Mouse (Mus musculus): ENCODE measurements around the gene Ltc4s. TPM values are rescaled to one million over a fixed set of nuclear protein-coding genes. Genes with fewer than 3 reads are reported as not detected.

Ltc4s gene
- polyA plus RNA-seq, 1 experiment from 2014 or later = 8.5 TPM

GRCm38 (mm10) chr11:50197500-50197899, 40.9 kb downstream of the Ltc4s start:
- TF ChIP-seq CTCF (IDR thresholded peaks at IDR 0.05; ENCODE audit: low read depth) = no peak
- Histone ChIP-seq H3K9me3 (replicated peaks; ENCODE audit: low read length) (no peaks in the 10 kb centered on the region), H3K4me1 (replicated peaks; ENCODE audit: insufficient read depth, low read length) (no peaks in the 10 kb centered on the region), H3K4me3 (replicated peaks; ENCODE audit: low read depth, low read length) (no peak overlapping the region), H3K27ac (0 out of 2 replicates have a peak overlapping the region, but pooled peaks have one; percentile 3), H3K36me3 (ENCODE audit: insufficient read depth, low read length) (peaks cover 32% of the 10 kb centered on the region), H3K27me3 (ENCODE audit: insufficient read depth, low read length) (no peaks in the 10 kb centered on the region), H3K4me2 (ENCODE audit: low read length) (no peak overlapping the region), H3K9ac (ENCODE audit: low read depth, low read length) (no peak overlapping the region)
- no peak for DNase-seq (ENCODE audit: low spot score)
- WGBS = 88% methylated on average over 4 of the region's 4 CpGs
- 0 out of 2 replicates have a peak, but pooled peaks have one; percentile 9 for ATAC-seq (replicated peaks; ENCODE audit: low FRiP score, low read depth)

- Histone ChIP-seq H3K36me3 (ENCODE audit: insufficient read depth, low read length) (peaks cover 5% of the 10 kb centered on the region; the same call in 1 of the 2 replicates), H3K4me2 (ENCODE audit: low read length) (no peak overlapping the region), H3K27ac (no peak overlapping the region), H3K27me3 (ENCODE audit: insufficient read depth, low read length) (no peaks in the 10 kb centered on the region), H3K9me3 (replicated peaks; ENCODE audit: low read length) (no peaks in the 10 kb centered on the region), H3K4me1 (replicated peaks; ENCODE audit: insufficient read depth, low read length) (no peaks in the 10 kb centered on the region), H3K4me3 (replicated peaks; ENCODE audit: low read depth, low read length) (no peak overlapping the region), H3K9ac (ENCODE audit: low read depth, low read length) (no peak overlapping the region)
- no peak for DNase-seq (ENCODE audit: low spot score)
- no peak for TF ChIP-seq CTCF (IDR thresholded peaks at IDR 0.05; ENCODE audit: low read depth)
- 75% methylated on average over 4 of the region's 4 CpGs for WGBS
- no peak for ATAC-seq (replicated peaks; ENCODE audit: low FRiP score, low read depth)
These were observed 43.6 kb downstream of the Ltc4s start for GRCm38 (mm10) chr11:50194793-50195192.

GRCm38 (mm10) chr11:50194070-50194469, 44.3 kb downstream of the Ltc4s start:
- Histone ChIP-seq H3K4me3 (replicated peaks; ENCODE audit: low read depth, low read length) (no peak overlapping the region), H3K4me1 (replicated peaks; ENCODE audit: insufficient read depth, low read length) (no peaks in the 10 kb centered on the region), H3K4me2 (ENCODE audit: low read length) (no peak overlapping the region), H3K27ac (no peak overlapping the region), H3K27me3 (ENCODE audit: insufficient read depth, low read length) (no peaks in the 10 kb centered on the region), H3K36me3 (ENCODE audit: insufficient read depth, low read length) (no peaks in the 10 kb centered on the region), H3K9ac (ENCODE audit: low read depth, low read length) (no peak overlapping the region), H3K9me3 (replicated peaks; ENCODE audit: low read length) (no peaks in the 10 kb centered on the region)
- TF ChIP-seq CTCF (IDR thresholded peaks at IDR 0.05; ENCODE audit: low read depth) = no peak
- ATAC-seq (replicated peaks; ENCODE audit: low FRiP score, low read depth) = no peak
- WGBS = 73% methylated on average over 7 of the region's 7 CpGs
- no peak for DNase-seq (ENCODE audit: low spot score)

- Histone ChIP-seq H3K4me2 (ENCODE audit: low read length) (no peak overlapping the region), H3K9me3 (replicated peaks; ENCODE audit: low read length) (no peaks in the 10 kb centered on the region), H3K4me3 (replicated peaks; ENCODE audit: low read depth, low read length) (no peak overlapping the region), H3K36me3 (ENCODE audit: insufficient read depth, low read length) (no peaks in the 10 kb centered on the region), H3K9ac (ENCODE audit: low read depth, low read length) (no peak overlapping the region), H3K4me1 (replicated peaks; ENCODE audit: insufficient read depth, low read length) (no peaks in the 10 kb centered on the region), H3K27me3 (ENCODE audit: insufficient read depth, low read length) (no peaks in the 10 kb centered on the region), H3K27ac (no peak overlapping the region)
- DNase-seq (ENCODE audit: low spot score) (no peak), ATAC-seq (replicated peaks; ENCODE audit: low FRiP score, low read depth) (no peak)
- TF ChIP-seq CTCF (IDR thresholded peaks at IDR 0.05; ENCODE audit: low read depth) = no peak
- 73% methylated on average over 3 of the region's 3 CpGs for WGBS
These were observed 46.1 kb downstream of the Ltc4s start for GRCm38 (mm10) chr11:50192278-50192677.

- no peaks in the 10 kb centered on the region for H3K27me3 ChIP-seq (ENCODE audit: insufficient read depth, low read length)
- WGBS = 59% methylated on average over 4 of the region's 4 CpGs
- TF ChIP-seq CTCF (IDR thresholded peaks at IDR 0.05; ENCODE audit: low read depth) = no peak
- 0 out of 2 replicates have a peak, but pooled peaks have one; percentile 40 for ATAC-seq (replicated peaks; ENCODE audit: low FRiP score, low read depth)
- H3K27ac ChIP-seq = peak overlapping the region; percentile 60; the same call in 1 of the 2 replicates
- H3K9ac ChIP-seq (ENCODE audit: low read depth, low read length) = no peak overlapping the region
- DNase-seq (ENCODE audit: low spot score) = no peak
- no peak overlapping the region for H3K4me3 ChIP-seq (replicated peaks; ENCODE audit: low read depth, low read length)
- H3K4me2 ChIP-seq (ENCODE audit: low read length) = no peak overlapping the region
- no peaks in the 10 kb centered on the region for H3K4me1 ChIP-seq (replicated peaks; ENCODE audit: insufficient read depth, low read length)
- no peaks in the 10 kb centered on the region for H3K9me3 ChIP-seq (replicated peaks; ENCODE audit: low read length)
- H3K36me3 ChIP-seq (ENCODE audit: insufficient read depth, low read length) = no peaks in the 10 kb centered on the region
These were observed 48.1 kb downstream of the Ltc4s start for GRCm38 (mm10) chr11:50190362-50190761.

- no peaks in the 10 kb centered on the region for H3K4me1 ChIP-seq (replicated peaks; ENCODE audit: insufficient read depth, low read length)
- H3K27ac ChIP-seq = no peak overlapping the region
- ATAC-seq (replicated peaks; ENCODE audit: low FRiP score, low read depth) = no peak
These were observed 49.7 kb downstream of the Ltc4s start for GRCm38 (mm10) chr11:50188682-50189081.

More at GRCm38 (mm10) chr11:50188682-50189081, 49.7 kb downstream of the Ltc4s start:
- no peak for TF ChIP-seq CTCF (IDR thresholded peaks at IDR 0.05; ENCODE audit: low read depth)
- Histone ChIP-seq H3K27me3 (ENCODE audit: insufficient read depth, low read length) (no peaks in the 10 kb centered on the region), H3K4me3 (replicated peaks; ENCODE audit: low read depth, low read length) (no peak overlapping the region), H3K9me3 (replicated peaks; ENCODE audit: low read length) (no peaks in the 10 kb centered on the region), H3K9ac (ENCODE audit: low read depth, low read length) (no peak overlapping the region), H3K4me2 (ENCODE audit: low read length) (no peak overlapping the region), H3K36me3 (ENCODE audit: insufficient read depth, low read length) (no peaks in the 10 kb centered on the region)
- no peak for DNase-seq (ENCODE audit: low spot score)
- 65% methylated on average over 7 of the region's 7 CpGs for whole genome bisulfite sequencing

Small RNAs within 50 kb of the gene (microRNA-seq; reads per million reads assigned to microRNA genes)
- gene Mir6919 = not detected

Other genes with a start within 250 kb of the Ltc4s start
- gene Rnf130, start 213.3 kb downstream of the Ltc4s start, polyA plus RNA-seq (2015; fragmentation: Nextera tagmentation; extraction: Ambion mirVana) = 104 TPM in 2 replicates
- 28.5 and 30.3 TPM in 2 replicates for gene Tbc1d9b, start 107.2 kb downstream of the Ltc4s start, polyA plus RNA-seq (2015; fragmentation: Nextera tagmentation; extraction: Ambion mirVana)
- gene Mrnip, start 64.2 kb downstream of the Ltc4s start, polyA plus RNA-seq (2015; fragmentation: Nextera tagmentation; extraction: Ambion mirVana) = 20.8 and 22.9 TPM in 2 replicates
- gene Sqstm1, start 27.8 kb downstream of the Ltc4s start, polyA plus RNA-seq (2015; fragmentation: Nextera tagmentation; extraction: Ambion mirVana) = 326 and 333 TPM in 2 replicates
- gene Mgat4b, start 27.7 kb downstream of the Ltc4s start, polyA plus RNA-seq (2015; fragmentation: Nextera tagmentation; extraction: Ambion mirVana) = 53.4 and 62.1 TPM in 2 replicates
- gene Maml1, start 53.7 kb upstream of the Ltc4s start, polyA plus RNA-seq (2015; fragmentation: Nextera tagmentation; extraction: Ambion mirVana) = 5.0 and 6.0 TPM in 2 replicates
- 302 and 330 TPM in 2 replicates for gene Canx, start 87.1 kb upstream of the Ltc4s start, polyA plus RNA-seq (2015; fragmentation: Nextera tagmentation; extraction: Ambion mirVana)
- 1.4 and 1.5 TPM in 2 replicates for gene Cby3, start 115.8 kb upstream of the Ltc4s start, polyA plus RNA-seq (2015; fragmentation: Nextera tagmentation; extraction: Ambion mirVana)
- 294 and 309 TPM in 2 replicates for gene Hnrnph1, start 138.4 kb upstream of the Ltc4s start, polyA plus RNA-seq (2015; fragmentation: Nextera tagmentation; extraction: Ambion mirVana)
- 29.0 and 31.7 TPM in 2 replicates for gene Rufy1, start 192.5 kb upstream of the Ltc4s start, polyA plus RNA-seq (2015; fragmentation: Nextera tagmentation; extraction: Ambion mirVana)